Mouse (Mus musculus) telencephalon, adult 2 months (tissue): ENCODE measurements around the gene Carm1.

Source experiments
- DNase-seq: peaks from one replicate; pipeline ENCODE4 v3.0.0-alpha.2; 2011; ENCODE audit warnings: low read depth, low spot score

Carm1 gene

DNA sequence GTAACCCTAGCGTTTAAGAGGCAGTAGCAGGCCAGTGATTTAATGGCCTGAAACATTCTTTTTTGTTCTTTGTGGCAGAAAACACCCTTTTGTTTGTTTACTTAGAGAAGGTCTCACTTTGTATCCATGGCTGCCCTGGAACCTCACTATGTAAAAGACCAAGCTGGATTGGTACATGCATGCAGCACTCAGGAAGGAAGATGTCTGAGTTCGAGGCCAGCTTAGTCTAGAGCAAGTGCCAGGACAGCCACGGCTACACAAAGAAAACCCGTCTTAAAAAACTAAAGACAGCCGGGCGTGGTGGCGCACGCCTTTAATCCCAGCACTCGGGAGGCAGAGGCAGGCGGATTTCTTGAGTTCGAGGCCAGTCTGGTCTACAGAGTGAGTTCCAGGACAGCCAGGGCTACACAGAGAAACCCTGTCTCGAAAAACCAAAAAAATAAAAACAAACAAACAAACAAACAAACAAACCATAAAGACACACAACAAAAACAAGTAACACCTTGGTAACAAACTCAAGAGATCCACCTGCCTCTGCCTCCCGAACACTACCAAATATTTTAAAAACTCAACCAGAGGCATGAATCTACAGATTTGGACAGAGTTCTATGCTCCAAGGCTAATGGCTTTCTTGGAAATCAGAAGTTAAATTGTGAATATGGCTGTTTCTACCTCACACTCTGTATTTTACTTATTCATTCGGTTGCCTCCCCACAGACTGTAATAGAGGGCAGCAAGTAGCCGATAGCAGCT, 68.3 kb downstream of the Carm1 start:
- DNase-seq, result no peak

DNA sequence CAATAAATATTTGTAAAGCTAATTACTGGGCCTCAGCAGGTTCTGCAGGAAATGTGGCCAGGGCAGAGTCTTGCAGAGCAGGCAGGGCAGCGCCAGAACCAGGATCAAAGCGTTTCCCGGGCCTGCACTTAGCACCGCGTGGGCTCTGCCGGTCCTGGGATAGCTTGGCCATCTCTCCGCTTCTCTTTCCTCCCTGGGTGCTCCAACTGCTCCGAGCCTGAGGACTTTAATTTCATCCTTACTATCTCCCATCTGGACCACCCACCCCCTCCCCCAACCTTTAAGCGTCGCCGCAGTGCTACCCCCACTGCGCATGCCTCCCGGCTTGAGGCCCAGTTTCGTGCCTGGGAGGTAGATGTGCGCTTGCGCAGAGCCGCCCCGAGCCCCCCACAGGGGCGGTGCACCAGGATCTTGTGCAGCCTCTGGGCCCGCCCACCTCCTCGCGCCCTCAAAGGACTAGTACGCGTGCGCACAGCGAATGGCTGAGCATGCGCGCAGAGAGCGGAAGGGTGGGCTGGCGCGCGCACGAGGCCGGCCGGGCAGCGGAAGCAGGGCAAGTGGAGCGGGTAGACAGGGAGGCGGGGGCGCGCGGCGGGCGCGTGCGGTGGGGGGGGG, 69.0 kb downstream of the Carm1 start, which contains the start of gene Smarca4:
Gene Smarca4 (plus strand): TSS at position 553 of the 615 bp plus-strand sequence.
- peak; percentile 97 for DNase-seq

DNA sequence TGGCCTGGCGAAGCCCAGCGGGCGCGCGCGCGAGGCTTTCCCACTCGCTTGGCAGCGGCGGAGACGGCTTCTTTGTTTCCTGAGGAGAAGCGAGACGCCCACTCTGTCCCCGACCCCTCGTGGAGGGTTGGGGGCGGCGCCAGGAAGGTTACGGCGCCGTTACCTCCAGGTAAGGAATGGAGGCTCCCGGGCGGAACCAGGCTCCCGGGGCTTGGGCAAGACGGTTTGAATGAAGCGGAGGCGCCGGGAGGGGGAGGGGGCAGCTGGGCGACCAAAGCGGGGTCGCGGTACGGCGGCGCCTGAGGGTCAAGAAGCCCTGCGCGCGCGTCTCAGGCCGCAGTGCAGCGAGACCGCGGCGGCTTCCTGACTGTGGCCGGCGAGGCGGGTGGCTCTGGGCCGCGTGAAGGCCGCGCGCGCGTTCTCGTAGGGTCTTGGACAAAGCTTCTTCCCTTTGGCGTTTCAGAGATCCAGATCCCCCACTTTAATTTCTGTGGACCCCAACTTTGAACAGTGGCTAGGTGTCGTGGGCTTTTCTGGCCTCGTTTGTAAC, 69.6 kb downstream of the Carm1 start:
- DNase-seq, result no peak

DNA sequence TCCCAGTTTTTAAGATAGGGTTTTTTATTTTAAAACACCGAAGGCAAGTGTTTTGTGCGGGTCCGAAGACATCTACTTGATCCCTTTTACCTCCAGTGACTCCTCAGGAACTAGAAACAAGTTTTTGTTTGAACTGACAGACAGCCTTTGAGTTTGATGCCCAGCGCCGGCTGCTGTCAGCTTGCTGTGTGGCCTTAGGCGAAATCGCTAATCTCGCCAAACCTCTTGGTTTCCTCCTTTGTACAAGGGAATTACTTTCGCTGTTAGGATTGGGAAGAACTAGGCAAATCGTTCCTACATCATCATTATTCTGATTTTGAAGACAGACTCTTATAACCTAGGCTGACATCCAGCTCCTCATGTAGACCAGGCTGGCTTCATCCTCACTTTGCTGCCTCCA, 70.4 kb downstream of the Carm1 start:
- DNase-seq, result no peak

DNA sequence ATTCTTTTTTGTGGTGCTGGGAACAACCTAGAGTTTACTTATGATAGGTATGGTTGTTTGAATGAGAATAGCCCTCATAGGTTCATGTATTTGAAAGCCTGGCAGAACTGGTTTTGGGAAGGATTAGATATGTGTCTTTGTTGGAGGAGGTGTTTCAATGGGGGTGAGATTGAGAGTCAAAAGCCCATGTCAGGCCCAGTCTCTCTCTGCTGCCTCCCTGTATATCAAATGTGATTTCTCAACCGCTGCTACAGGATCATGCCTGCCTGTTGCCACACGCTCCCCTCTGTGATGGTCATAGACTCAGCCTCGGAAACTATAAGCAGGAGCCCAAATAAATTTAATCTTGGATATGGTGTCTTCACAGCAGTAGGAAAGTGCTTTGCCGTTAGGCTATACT, 73.5 kb downstream of the Carm1 start:
- DNase-seq, result no peak

DNA sequence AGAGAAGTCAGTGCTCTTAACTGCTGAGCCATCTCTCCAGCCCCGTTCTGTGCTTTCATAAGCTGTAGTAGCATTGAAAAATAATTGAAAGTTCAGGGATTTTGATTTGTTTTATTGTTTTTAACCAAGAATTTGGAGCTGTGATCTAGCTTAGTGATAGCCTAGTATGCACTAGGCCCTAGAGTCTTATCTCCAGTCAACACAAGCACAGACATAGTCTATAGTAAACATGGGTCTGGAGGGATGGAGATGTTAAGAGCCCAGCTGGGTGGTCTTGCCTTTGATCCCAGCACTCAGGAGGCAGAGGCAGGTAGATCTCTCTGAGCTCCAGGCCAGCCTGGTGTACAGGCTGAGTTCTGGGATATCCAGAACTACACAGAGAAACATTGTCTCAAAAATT, 76.0 kb downstream of the Carm1 start:
- DNase-seq, result no peak

DNA sequence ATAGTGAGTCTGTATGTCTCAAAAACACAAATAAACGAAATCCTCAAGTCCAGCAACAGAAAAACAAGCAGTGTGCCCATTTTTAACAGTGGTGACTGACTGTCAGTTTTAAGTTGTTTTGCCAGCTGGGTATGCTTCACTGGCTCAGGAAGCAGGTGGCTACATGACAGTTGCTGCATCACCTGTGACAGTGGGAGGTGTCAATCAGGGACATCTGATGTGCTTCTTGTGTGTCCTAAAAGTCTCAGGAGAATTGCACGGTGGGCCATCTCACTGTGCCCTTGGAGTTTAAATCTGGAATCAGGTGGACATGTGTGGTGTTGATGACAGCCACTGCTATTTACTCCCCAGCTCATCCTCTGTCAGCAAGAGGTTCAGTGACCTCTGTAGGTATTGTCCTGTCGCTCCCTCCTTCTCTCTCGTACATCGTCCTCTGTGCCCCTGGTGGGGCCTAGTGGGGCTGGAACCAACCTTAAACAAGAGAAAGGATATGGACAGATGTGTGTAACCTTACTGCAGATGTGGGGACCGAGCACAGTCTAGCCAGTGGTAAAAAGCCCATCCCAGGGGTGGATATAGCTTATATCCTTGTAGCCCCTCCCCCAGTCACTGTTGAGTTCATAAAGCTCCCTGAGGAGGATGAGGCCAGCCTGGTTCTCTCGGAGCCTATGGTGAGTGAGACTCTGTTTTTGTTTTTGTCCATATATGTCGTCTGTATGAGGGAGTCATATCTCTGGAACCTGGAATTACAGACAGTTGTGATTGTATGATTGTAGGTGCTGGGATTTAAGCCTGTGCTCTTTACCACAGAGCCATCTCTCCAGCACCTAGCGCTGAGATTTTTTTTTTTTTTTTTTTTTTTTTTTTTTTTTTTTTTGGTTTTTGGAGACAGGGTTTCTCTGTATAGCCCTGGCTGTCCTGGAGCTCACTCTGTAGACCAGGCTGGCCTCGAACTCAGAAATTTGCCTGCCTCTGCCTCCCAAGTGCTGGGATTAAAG, 78.9 kb downstream of the Carm1 start:
- DNase-seq, result no peak

DNA sequence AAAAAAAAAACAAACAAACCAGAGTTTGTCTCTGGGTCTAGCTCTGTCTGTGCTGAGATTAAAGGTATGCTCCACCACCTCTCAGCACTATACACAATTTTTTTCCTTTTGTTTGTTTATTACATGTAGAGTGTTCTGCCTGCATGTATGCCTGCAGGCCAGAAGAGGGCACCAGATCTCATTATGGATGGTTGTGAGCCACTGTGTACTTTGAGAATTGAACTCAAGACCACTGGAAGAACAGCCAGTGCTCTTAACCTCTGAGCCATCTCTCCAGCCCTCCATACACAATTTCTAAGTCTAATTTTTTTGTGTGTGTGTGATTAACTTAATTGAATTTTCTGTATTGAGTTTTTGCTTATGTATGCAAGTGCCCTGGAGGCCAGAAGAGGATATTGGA, 79.9 kb downstream of the Carm1 start:
- no peak for DNase-seq

DNA sequence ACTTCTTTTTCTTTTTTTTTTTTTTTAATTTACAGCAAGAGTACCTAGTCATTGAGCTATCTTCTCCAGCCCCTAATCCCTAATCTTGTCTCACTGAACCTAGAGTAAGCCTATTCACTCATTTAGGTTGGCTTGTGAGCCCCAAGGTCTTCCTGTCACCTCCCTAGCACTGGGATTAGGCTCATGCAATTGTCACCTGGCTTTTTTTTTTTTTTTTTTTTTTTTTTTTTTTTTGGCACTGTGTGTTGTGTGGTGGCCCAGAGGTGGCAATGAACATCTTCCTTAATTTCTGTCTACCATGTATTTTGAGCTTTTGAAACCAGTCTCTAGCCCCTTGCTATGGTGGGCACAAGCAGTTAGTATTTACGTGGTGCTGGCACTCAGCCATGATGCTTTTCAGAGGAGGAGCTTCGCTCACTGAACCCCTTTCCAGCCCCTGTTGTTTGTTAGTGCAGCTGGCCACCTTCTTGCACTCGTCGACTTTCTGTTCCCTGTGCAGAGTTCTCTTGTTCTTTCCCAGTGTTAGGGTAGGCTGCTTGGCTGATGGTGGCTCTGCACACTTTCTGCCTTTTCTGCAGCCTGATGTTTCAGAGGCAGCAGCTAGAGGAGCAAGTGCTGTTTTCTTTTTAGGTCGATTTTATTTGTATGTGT, 80.6 kb downstream of the Carm1 start:
- no peak for DNase-seq

DNA sequence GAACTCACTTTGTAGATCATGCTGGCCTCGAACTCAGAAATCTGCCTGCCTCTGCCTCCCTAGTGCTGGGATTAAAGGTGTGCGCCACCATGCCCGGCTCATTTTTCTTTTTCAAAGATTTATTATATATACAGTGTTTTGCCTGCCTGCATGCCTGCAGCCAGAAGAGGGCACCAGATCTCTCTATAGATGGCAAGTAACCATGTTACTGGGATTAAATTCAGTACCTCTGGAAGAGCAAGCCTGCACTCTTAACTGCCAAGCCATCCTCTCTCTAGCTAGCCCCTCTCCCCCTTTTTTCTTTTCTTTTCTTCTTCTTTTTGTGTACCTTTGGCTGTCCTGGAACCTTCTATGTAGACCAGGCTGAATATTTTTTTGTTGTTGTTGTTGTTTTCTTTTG, 84.0 kb downstream of the Carm1 start:
- DNase-seq, result no peak

DNA sequence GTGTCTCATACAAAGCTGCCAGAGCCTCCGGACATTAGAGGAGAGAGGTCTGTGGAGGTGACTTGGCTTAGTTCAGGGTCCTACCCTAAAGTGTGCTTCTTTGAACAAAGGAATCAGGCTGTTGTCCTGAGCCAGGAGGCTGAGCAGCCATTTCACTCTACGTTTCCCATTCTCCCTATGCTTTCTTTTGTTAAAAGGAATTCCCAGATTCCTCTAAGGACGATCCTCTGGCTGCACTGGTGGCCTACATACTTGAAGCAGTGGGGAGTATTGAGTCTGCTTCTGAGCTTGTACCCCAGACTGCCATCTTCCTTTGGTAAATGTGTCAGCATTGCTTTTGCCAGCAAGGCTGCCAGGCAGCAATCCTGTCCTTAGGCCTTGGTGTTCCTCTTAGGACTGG, 86.4 kb downstream of the Carm1 start:
- no peak for DNase-seq

DNA sequence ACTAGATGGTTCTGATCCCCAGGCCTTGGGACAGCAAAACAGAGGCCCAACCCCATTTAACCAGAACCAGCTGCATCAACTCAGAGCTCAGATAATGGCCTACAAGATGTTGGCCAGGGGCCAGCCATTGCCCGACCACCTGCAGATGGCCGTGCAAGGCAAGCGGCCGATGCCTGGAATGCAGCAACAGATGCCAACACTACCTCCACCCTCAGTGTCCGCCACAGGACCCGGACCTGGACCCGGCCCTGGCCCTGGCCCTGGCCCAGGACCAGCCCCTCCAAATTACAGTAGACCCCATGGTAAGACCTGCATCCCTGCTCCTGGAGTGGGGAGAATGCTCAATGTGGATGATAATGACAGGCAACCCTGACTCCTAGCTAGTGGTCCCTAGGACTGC, 88.9 kb downstream of the Carm1 start:
- DNase-seq, result no peak

DNA sequence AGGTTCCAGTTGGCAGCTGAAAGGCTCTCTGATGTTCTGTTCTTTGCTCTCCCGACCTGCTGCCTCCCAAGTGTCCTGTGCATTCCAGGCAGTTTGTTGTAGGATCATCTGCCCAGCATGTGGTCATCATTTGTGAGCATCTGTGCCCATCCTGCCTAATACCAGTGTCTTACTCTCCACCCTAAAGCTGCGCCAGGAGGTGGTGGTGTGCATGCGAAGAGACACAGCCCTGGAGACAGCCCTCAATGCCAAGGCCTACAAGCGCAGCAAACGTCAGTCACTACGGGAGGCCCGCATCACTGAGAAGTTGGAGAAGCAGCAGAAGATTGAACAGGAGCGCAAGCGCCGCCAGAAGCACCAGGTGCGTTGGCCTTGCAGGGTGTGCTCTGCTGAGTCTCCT, 92.3 kb downstream of the Carm1 start:
- no peak for DNase-seq
